Mouse (Mus musculus): ENCODE measurements at regions not wholly inside any gene's neighbourhood (a gene's known extent, or its start where the extent isn't known, plus 50 kb on each side); places are given as distances from the start of the nearest gene placed in this dataset.
"Not testable (repeated sequence)": the region's sequence is repeated elsewhere in the genome, so short reads cannot be mapped to it uniquely, and the experiment has no call there.

DNA sequence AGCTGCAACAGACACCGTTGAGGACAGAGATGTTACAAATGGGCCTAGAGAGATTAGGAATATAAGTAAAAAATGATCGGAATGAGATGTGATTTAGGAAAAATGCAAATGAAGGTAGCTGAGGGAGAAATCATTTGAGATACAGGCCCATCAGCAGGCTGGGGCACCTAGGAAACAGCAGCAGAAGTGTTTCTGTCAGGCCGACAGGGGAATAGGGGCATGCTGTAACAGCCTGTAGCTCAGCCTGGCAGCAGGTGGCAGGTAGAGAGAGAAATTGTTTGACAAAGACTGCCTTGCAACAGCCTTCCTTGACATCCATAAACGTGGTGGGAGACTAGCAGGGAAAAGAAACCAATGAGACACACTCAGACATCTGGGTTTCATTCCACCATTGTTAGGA is 115.1 kb upstream of the Tmem150c start:
- Histone ChIP-seq H3K27me3 (ENCODE audit: control insufficient read depth, insufficient read depth, low read length) (no peaks in the 10 kb centered on the region), H3K4me3 (ENCODE audit: low read depth, low read length) (no peak overlapping the region), H3K9me3 (ENCODE audit: control insufficient read depth, low read depth, low read length) (no peaks in the 10 kb centered on the region), H3K4me1 (ENCODE audit: control insufficient read depth, insufficient read depth, low read length) (no peaks in the 10 kb centered on the region), H3K9ac (replicated peaks; ENCODE audit: low read depth, low read length) (no peak overlapping the region), H3K27ac (ENCODE audit: low read length) (no peak overlapping the region), H3K36me3 (ENCODE audit: control insufficient read depth, insufficient read depth, low read length) (no peaks in the 10 kb centered on the region), H3K4me2 (replicated peaks; ENCODE audit: low read depth, low read length) (no peak overlapping the region)
- no peak for ATAC-seq (ENCODE audit: insufficient number of reproducible peaks, insufficient read depth, low FRiP score, low read depth)
- WGBS, result 72% methylated on average over 4 of the region's 4 CpGs

DNA sequence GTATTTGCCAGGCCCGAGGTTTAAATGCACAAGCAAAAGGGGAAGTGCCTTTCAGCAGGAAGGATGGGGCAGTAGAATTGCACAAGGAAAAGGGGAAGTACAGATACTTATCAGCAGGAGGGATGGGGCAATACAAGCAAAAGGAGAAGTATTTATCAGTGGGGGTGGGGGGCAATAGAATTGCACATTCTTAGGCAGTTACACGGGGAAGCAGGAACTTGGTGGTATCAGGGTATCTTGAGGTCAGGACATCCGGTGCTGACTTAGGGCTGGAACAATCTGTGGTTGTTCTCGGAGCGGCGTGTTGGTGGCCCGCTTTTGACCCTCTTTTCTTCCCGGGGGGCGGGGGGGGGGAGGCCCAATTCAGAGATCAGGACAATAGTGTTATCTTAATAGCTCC is 112.4 kb upstream of the Tmem150c start:
- not testable (repeated sequence) for H3K4me3 ChIP-seq (ENCODE audit: low read depth, low read length); H3K9me3 ChIP-seq (ENCODE audit: control insufficient read depth, low read depth, low read length); H3K36me3 ChIP-seq (ENCODE audit: control insufficient read depth, insufficient read depth, low read length); H3K27ac ChIP-seq (ENCODE audit: low read length); ATAC-seq (ENCODE audit: insufficient number of reproducible peaks, insufficient read depth, low FRiP score, low read depth); H3K9ac ChIP-seq (replicated peaks; ENCODE audit: low read depth, low read length); H3K4me1 ChIP-seq (ENCODE audit: control insufficient read depth, insufficient read depth, low read length); H3K27me3 ChIP-seq (ENCODE audit: control insufficient read depth, insufficient read depth, low read length); H3K4me2 ChIP-seq (replicated peaks; ENCODE audit: low read depth, low read length)
- WGBS, result 85% methylated on average over 8 of the region's 9 CpGs

DNA sequence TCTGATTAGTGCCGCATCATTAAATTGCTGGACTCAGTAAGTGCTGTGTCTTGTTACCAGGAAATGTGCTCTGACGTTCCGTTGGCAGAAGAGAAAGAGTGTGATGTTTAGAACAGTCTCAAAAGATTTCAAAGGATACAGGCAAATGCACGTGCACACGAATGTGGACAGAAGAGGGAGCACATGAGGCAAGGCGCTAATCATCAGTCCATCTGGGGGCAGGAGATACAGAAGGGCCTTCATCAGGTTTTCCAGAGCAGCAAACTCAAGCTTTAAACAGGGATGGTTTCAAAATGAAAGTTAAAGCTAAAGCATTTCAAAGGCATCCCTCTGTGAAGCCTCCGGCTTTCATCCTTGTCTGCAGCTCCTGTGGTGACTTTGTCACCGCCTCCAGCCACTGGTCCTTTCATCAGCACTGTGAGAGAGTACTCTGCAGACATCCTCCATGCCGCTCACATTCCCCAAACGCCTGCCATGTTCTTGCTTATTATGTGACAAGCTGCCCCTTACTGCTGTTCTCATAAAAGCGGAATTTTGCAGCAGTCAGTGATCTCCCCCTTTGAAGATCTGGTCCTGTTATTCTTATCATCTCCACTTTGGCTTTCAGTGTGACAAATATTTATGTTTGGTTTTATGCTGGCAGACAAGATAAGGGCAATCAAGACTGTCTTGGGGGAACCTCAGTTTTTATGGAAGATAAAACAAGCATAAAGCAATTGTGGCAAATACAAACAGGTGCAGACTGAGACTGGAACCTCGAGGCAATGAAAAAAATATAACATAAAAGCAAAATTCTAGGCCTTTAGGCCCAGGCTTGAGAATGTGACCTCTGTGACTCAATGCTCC is 111.5 kb upstream of the Tmem150c start:
- H3K4me3 ChIP-seq (ENCODE audit: low read depth, low read length), result no peak overlapping the region
- no peaks in the 10 kb centered on the region for H3K27me3 ChIP-seq (ENCODE audit: control insufficient read depth, insufficient read depth, low read length)
- H3K27ac ChIP-seq (ENCODE audit: low read length), result no peak overlapping the region
- 63% methylated on average over 12 of the region's 12 CpGs for WGBS
- H3K4me1 ChIP-seq (ENCODE audit: control insufficient read depth, insufficient read depth, low read length), result peaks cover 7% of the 10 kb centered on the region; the same call in 1 of the 2 replicates
- H3K9ac ChIP-seq (replicated peaks; ENCODE audit: low read depth, low read length), result no peak overlapping the region
- no peaks in the 10 kb centered on the region for H3K9me3 ChIP-seq (ENCODE audit: control insufficient read depth, low read depth, low read length)
- ATAC-seq (ENCODE audit: insufficient number of reproducible peaks, insufficient read depth, low FRiP score, low read depth), result no peak
- H3K36me3 ChIP-seq (ENCODE audit: control insufficient read depth, insufficient read depth, low read length), result no peaks in the 10 kb centered on the region
- H3K4me2 ChIP-seq (replicated peaks; ENCODE audit: low read depth, low read length), result no peak overlapping the region

DNA sequence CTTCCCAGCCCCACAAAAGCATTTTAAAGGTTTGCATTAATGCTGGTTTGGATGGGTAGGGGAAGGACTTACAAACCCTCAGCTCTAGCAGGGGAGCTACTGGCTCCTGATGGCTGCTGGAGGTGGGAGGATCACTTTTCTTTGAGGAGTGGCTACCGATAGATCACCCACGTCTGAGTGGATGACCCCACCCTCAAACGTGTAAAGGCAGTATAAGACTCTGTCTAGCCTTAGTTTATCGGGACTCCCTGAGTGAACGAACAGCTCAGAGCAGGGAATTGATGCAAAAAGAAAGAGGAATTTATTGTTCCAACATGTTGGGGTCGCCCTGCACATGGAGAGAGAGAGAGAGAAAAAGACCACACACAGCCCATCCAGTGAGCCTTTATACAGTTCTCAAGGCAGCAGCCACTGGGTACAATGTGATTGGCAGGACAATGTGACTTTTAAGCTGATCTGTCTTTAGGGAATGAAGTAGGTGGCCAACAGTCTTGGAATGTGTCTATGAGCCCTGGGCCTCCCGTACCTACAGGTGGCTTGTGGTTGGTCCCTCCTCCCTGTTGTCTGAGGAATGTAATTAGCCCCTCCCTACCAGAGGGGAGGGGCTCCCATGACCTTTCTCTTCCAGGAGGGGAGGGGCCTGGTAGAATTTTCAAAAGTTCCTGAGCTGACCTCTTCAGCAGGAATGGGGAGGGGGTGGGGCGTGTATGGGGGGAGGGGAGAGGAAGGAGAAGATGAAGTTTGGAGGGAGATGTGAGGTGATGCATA is 108.7 kb upstream of the Tmem150c start:
- H3K9ac ChIP-seq (replicated peaks; ENCODE audit: low read depth, low read length), result no peak overlapping the region
- H3K4me3 ChIP-seq (ENCODE audit: low read depth, low read length), result no peak overlapping the region
- H3K4me2 ChIP-seq (replicated peaks; ENCODE audit: low read depth, low read length), result no peak overlapping the region
- no peaks in the 10 kb centered on the region for H3K9me3 ChIP-seq (ENCODE audit: control insufficient read depth, low read depth, low read length)
- 60% methylated on average over 8 of the region's 8 CpGs for WGBS
- H3K36me3 ChIP-seq (ENCODE audit: control insufficient read depth, insufficient read depth, low read length), result no peaks in the 10 kb centered on the region
- no peak overlapping the region for H3K27ac ChIP-seq (ENCODE audit: low read length)
- ATAC-seq (ENCODE audit: insufficient number of reproducible peaks, insufficient read depth, low FRiP score, low read depth), result no peak
- no peaks in the 10 kb centered on the region for H3K27me3 ChIP-seq (ENCODE audit: control insufficient read depth, insufficient read depth, low read length)
- peaks cover 7% of the 10 kb centered on the region; the same call in 1 of the 2 replicates for H3K4me1 ChIP-seq (ENCODE audit: control insufficient read depth, insufficient read depth, low read length)

DNA sequence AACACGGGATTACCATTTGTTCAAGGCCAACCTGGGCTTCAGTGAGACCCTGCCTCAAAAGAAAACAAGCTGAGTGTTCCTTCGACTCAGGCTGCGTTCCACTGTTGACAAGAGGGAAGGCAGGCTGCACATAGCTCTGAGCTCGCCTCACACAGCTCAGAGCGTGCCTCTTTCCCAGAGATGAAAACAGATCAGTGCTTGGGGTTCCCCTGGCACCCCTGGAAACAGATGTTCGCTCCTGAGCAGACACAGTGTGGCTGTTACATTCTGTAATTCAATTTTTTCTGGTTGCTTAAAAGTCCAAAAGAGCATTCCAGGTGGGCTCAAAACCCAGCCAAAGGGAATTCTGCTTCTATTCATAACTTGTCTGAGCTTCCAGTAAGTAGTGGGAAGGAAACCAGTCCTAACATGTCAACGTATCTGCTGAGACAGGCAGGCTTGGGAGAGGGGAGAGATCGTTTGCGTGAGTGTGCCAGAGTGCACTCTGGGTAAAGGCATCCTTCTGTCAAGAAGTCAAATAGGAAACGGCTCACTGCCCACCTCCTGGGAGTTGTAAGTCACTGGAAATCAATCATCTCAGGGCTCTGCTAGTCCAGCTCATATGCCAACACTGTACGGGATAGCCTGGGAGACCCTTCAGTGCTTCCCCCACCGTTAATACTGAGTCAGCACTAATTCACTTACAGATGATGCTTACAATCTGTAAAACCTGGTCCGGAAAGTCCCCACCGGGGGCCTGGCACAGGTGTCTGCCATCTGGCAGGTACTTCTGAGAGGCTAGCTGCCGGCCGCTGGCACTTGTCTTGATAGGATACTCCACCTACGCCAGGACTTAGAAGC is 107.3 kb upstream of the Tmem150c start:
- Histone ChIP-seq H3K27me3 (ENCODE audit: control insufficient read depth, insufficient read depth, low read length) (no peaks in the 10 kb centered on the region), H3K4me3 (ENCODE audit: low read depth, low read length) (no peak overlapping the region), H3K4me1 (ENCODE audit: control insufficient read depth, insufficient read depth, low read length) (peaks cover 7% of the 10 kb centered on the region; the same call in 1 of the 2 replicates), H3K36me3 (ENCODE audit: control insufficient read depth, insufficient read depth, low read length) (no peaks in the 10 kb centered on the region), H3K9me3 (ENCODE audit: control insufficient read depth, low read depth, low read length) (no peaks in the 10 kb centered on the region), H3K27ac (ENCODE audit: low read length) (peak overlapping the region; percentile 44; the same call in 1 of the 2 replicates), H3K4me2 (replicated peaks; ENCODE audit: low read depth, low read length) (no peak overlapping the region), H3K9ac (replicated peaks; ENCODE audit: low read depth, low read length) (no peak overlapping the region)
- 41% methylated on average over 17 of the region's 17 CpGs for WGBS
- peak; percentile 67; the same call in 1 of the 2 replicates for ATAC-seq (ENCODE audit: insufficient number of reproducible peaks, insufficient read depth, low FRiP score, low read depth)

DNA sequence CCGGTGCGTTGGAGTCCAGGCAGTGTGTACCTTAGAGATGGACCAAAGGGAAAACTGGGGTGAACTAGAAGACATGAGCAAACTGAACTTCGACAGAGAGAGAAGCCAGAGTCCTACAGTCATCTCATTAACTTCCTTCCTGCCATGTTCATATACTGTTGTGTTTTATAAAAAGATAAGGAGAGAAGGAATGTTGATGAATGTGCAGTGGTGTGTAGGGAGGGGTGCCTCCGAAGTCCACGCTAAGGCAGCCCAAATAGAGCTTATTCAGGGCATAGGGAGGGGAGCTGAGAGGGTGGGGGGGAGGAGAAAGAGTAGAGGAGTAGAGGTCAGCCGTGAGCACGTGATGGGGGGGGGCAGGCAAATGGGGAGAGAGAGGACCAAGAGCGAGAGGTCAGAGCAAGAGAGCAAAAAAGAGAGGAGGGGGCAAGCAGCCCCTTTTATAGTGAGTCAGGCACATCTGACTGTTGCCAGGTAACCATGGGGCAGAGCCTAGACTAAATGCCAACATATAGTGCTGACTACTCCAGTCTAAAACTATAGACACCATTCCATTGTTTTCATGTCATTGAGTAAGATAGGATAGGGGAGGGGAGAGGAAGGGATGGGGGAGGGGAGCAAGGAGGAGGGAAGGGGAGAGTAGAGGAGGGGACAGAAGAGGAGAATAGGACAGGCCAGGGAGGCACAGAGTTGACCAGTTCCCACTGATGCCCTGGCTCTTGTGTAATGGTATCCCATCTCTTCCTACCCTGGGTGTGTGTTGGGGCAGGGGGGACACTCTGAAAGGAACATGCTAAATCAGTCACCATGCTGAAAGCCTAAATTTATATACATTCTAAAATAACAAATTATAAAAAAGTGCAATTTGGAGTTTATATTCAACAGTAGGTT is 100.4 kb upstream of the Tmem150c start:
- H3K4me2 ChIP-seq (replicated peaks; ENCODE audit: low read depth, low read length), result no peak overlapping the region
- no peaks in the 10 kb centered on the region for H3K9me3 ChIP-seq (ENCODE audit: control insufficient read depth, low read depth, low read length)
- peaks cover 9% of the 10 kb centered on the region for H3K4me1 ChIP-seq (ENCODE audit: control insufficient read depth, insufficient read depth, low read length)
- no peaks in the 10 kb centered on the region for H3K36me3 ChIP-seq (ENCODE audit: control insufficient read depth, insufficient read depth, low read length)
- ATAC-seq (ENCODE audit: insufficient number of reproducible peaks, insufficient read depth, low FRiP score, low read depth), result peak; percentile 46; the same call in 1 of the 2 replicates
- WGBS, result 46% methylated on average over 8 of the region's 8 CpGs
- no peaks in the 10 kb centered on the region for H3K27me3 ChIP-seq (ENCODE audit: control insufficient read depth, insufficient read depth, low read length)
- 0 out of 2 replicates have a peak overlapping the region, but pooled peaks have one; percentile 33 for H3K27ac ChIP-seq (ENCODE audit: low read length)
- H3K4me3 ChIP-seq (ENCODE audit: low read depth, low read length), result no peak overlapping the region
- no peak overlapping the region for H3K9ac ChIP-seq (replicated peaks; ENCODE audit: low read depth, low read length)

DNA sequence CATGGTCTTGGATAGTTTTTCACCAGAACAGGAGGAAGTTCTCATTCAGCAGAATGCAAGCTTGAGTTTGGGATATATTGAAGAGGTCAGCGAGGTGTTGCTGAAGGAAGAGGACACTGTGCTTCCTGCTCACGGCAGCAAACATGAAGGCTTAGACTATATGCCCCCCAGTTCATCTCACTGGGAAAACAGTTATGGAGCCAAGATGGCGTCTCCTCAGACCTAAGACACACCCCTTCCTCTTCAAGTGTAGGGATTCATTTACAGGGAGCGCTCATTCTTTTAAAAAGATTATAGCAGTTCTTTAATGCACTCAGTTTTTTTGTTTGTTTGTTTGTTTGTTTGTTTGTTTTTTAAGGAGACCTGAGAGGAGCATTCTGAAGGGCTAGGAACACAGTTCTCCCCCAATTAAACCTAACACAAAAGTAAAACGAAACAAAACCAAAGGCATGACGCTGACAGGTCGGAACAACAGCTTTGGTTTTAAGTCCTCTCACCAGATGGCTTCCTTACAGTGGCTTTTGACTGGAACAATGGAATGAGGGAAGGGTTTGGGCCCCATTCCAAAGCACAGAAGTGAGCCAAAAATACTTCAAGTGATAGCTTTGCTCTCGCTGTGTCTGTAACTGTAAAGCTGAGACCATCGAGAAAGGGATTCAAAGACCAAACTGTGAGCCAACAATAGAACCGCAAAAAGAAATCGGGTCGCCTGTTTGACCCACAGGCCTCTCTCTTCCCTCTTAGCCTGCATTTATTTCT is 99.5 kb upstream of the Tmem150c start:
- no peaks in the 10 kb centered on the region for H3K27me3 ChIP-seq (ENCODE audit: control insufficient read depth, insufficient read depth, low read length)
- no peaks in the 10 kb centered on the region for H3K36me3 ChIP-seq (ENCODE audit: control insufficient read depth, insufficient read depth, low read length)
- H3K9me3 ChIP-seq (ENCODE audit: control insufficient read depth, low read depth, low read length), result no peaks in the 10 kb centered on the region
- 0 out of 2 replicates have a peak, but pooled peaks have one; percentile 12 for ATAC-seq (ENCODE audit: insufficient number of reproducible peaks, insufficient read depth, low FRiP score, low read depth)
- H3K4me1 ChIP-seq (ENCODE audit: control insufficient read depth, insufficient read depth, low read length), result peaks cover 9% of the 10 kb centered on the region
- H3K27ac ChIP-seq (ENCODE audit: low read length), result peak overlapping the region; percentile 44; the same call in 1 of the 2 replicates
- H3K9ac ChIP-seq (replicated peaks; ENCODE audit: low read depth, low read length), result no peak overlapping the region
- no peak overlapping the region for H3K4me2 ChIP-seq (replicated peaks; ENCODE audit: low read depth, low read length)
- H3K4me3 ChIP-seq (ENCODE audit: low read depth, low read length), result no peak overlapping the region
- WGBS, result 49% methylated on average over 12 of the region's 12 CpGs
